Mouse (Mus musculus) olfactory bulb, adult 2 months (tissue): Measurements from ENCODE around the gene Gtf2ird1. TPM values are rescaled to one million over a fixed set of nuclear protein-coding genes. Genes with fewer than 3 reads are reported as not detected.

Source experiments
- H3K27ac ChIP-seq: fragments of 200-500 bp; 2 replicates; pipeline ENCODE4 v1.5.1; 2012; ENCODE audit warnings: low read depth, low read length; ENCODE audit not compliant: insufficient read depth
- H3K4me1 ChIP-seq: fragments of 200-500 bp; 2 replicates; pipeline ENCODE4 v1.6.1; 2012; ENCODE audit warnings: low read length; ENCODE audit not compliant: control insufficient read depth, insufficient read depth
- H3K4me3 ChIP-seq: fragments of 200-500 bp; 2 replicates; pipeline ENCODE4 v1.5.1; 2012; ENCODE audit warnings: mild to moderate bottlenecking, low read depth, low read length, moderate library complexity; ENCODE audit not compliant: insufficient read depth
- CTCF ChIP-seq: fragments of 200-500 bp; IDR thresholded peaks from 2 replicates; pipeline ENCODE4 v1.5.1; 2012; ENCODE audit warnings: low read depth, mild to moderate bottlenecking, low read length, moderate library complexity; ENCODE audit not compliant: insufficient read depth
- POLR2A ChIP-seq: fragments of 200-500 bp; IDR thresholded peaks from 2 replicates; pipeline ENCODE4 v1.6.1; 2012; ENCODE audit warnings: mild to moderate bottlenecking, low read depth, low read length, moderate library complexity; ENCODE audit not compliant: insufficient read depth
- WGBS: fragments of 180-500 bp; shearing (Covaris S2); methylation state at CpG from one replicate; pipeline ENCODE4 v1.1.7; 2018; 5-methylcytosine and 5-hydroxymethylcytosine counted together
- polyA plus RNA-seq: library from polyadenylated mRNA; stranded (reverse); fragments of >200 nt; gene quantifications from 2 replicates; pipeline ENCODE4 v1.2.4, GENCODE M21; 2012; ENCODE audit warnings: low replicate concordance; ENCODE audit not compliant: missing spikeins, insufficient read depth, insufficient read length

Gtf2ird1 gene
- polyA plus RNA-seq, 1 experiment = not detected

- TF ChIP-seq CTCF (no peak), POLR2A (no peak)
- Histone ChIP-seq H3K27ac (no peak overlapping the region), H3K4me1 (no peaks in the 10 kb centered on the region), H3K4me3 (no peak overlapping the region)
- 96% methylated on average over 7 of the region's 7 CpGs for WGBS
These were observed 46.1 kb downstream of the Gtf2ird1 start for GRCm38 (mm10) chr5:134410307-134410836.

GRCm38 (mm10) chr5:134409606-134410306 lies 46.8 kb downstream of the Gtf2ird1 start:
- WGBS = 97% methylated on average over 6 of the region's 6 CpGs
- Histone ChIP-seq H3K27ac (no peak overlapping the region), H3K4me3 (no peak overlapping the region), H3K4me1 (no peaks in the 10 kb centered on the region)
- TF ChIP-seq CTCF (no peak), POLR2A (no peak)

- TF ChIP-seq CTCF (no peak), POLR2A (no peak)
- Histone ChIP-seq H3K4me1 (no peaks in the 10 kb centered on the region), H3K4me3 (no peak overlapping the region), H3K27ac (no peak overlapping the region)
- WGBS = 93% methylated on average over 5 of the region's 5 CpGs
These were observed 48.4 kb downstream of the Gtf2ird1 start for GRCm38 (mm10) chr5:134408119-134408518.

GRCm38 (mm10) chr5:134401841-134402240 lies 54.7 kb downstream of the Gtf2ird1 start:
- TF ChIP-seq CTCF (no peak), POLR2A (no peak)
- Histone ChIP-seq H3K4me3 (no peak overlapping the region), H3K4me1 (peaks cover 9% of the 10 kb centered on the region), H3K27ac (0 out of 2 replicates have a peak overlapping the region, but pooled peaks have one; percentile 2)
- 58% methylated on average over 18 of the region's 18 CpGs for WGBS

- Histone ChIP-seq H3K4me3 (no peak overlapping the region), H3K27ac (no peak overlapping the region), H3K4me1 (peaks cover 15% of the 10 kb centered on the region)
- WGBS = 93% methylated on average over 15 of the region's 15 CpGs
- TF ChIP-seq POLR2A (no peak), CTCF (no peak)
These were observed 58.9 kb downstream of the Gtf2ird1 start for GRCm38 (mm10) chr5:134397434-134398163.

- Histone ChIP-seq H3K4me1 (peaks cover 6% of the 10 kb centered on the region), H3K27ac (no peak overlapping the region), H3K4me3 (no peak overlapping the region)
- TF ChIP-seq CTCF (no peak), POLR2A (no peak)
- WGBS = 70% methylated on average over 9 of the region's 9 CpGs
These were observed 60.0 kb downstream of the Gtf2ird1 start for GRCm38 (mm10) chr5:134396519-134396918.

GRCm38 (mm10) chr5:134394624-134395023 lies 61.9 kb downstream of the Gtf2ird1 start:
- Histone ChIP-seq H3K4me1 (peaks cover 6% of the 10 kb centered on the region), H3K27ac (no peak overlapping the region), H3K4me3 (no peak overlapping the region)
- TF ChIP-seq POLR2A (no peak), CTCF (no peak)
- 36% methylated on average over 10 of the region's 10 CpGs for WGBS

GRCm38 (mm10) chr5:134393624-134394023 lies 62.9 kb downstream of the Gtf2ird1 start:
- TF ChIP-seq POLR2A = no peak
- no peak for TF ChIP-seq CTCF
- 79% methylated on average over 6 of the region's 6 CpGs for WGBS
- peaks cover 6% of the 10 kb centered on the region for H3K4me1 ChIP-seq
- H3K4me3 ChIP-seq = no peak overlapping the region
- H3K27ac ChIP-seq = no peak overlapping the region

- TF ChIP-seq CTCF (no peak), POLR2A (no peak)
- Histone ChIP-seq H3K4me3 (no peak overlapping the region), H3K27ac (no peak overlapping the region), H3K4me1 (peaks cover 17% of the 10 kb centered on the region)
- WGBS = 44% methylated on average over 2 of the region's 2 CpGs
These were observed 71.4 kb downstream of the Gtf2ird1 start for GRCm38 (mm10) chr5:134385106-134385505.
